Mouse (Mus musculus) lung, embryonic 14.5 days (tissue): ENCODE results near the gene Zfp871. TPM values are rescaled to one million over a fixed set of nuclear protein-coding genes. Genes with fewer than 3 reads are reported as not detected.
A peak's percentile ranks its signal among the peaks of the same experiment; 100 is the strongest.

Experiments used
- ATAC-seq: fragments of 200-750 bp; cut with Nextera tagmentation; 2 replicates; pipeline ENCODE4 v1.8.0; 2017; ENCODE audit warnings: mild to moderate bottlenecking, moderate TSS enrichment, moderate library complexity; ENCODE audit not compliant: insufficient read depth
- DNase-seq: peaks from one replicate; pipeline ENCODE4 v3.0.0-alpha.2; 2015
- H3K27ac ChIP-seq: fragments of 300-500 bp; sonication (generic); 2 replicates; pipeline ENCODE4 v1.5.1; 2014; ENCODE audit warnings: low read depth, mild to moderate bottlenecking, moderate library complexity
- H3K27me3 ChIP-seq: fragments of 300-500 bp; sonication (generic); 2 replicates; pipeline ENCODE4 v1.6.1; 2014; ENCODE audit warnings: low read length, control low read depth; ENCODE audit not compliant: insufficient read depth
- H3K36me3 ChIP-seq: fragments of 300-500 bp; sonication (generic); 2 replicates; pipeline ENCODE4 v1.6.1; 2014; ENCODE audit warnings: control low read depth; ENCODE audit not compliant: insufficient read depth
- H3K4me1 ChIP-seq: fragments of 300-500 bp; sonication (generic); 2 replicates; pipeline ENCODE4 v1.6.1; 2014; ENCODE audit warnings: antibody characterized with exemption, control low read depth; ENCODE audit not compliant: insufficient read depth
- H3K4me2 ChIP-seq: fragments of 300-500 bp; sonication (generic); 2 replicates; pipeline ENCODE4 v1.6.1; 2014; ENCODE audit warnings: mild to moderate bottlenecking
- H3K4me3 ChIP-seq: fragments of 300-500 bp; sonication (generic); 2 replicates; pipeline ENCODE4 v1.5.1; 2014; ENCODE audit warnings: low read depth, low read length
- H3K9ac ChIP-seq: fragments of 300-500 bp; sonication (generic); 2 replicates; pipeline ENCODE4 v1.6.1; 2014
- H3K9me3 ChIP-seq: fragments of 300-500 bp; sonication (generic); 2 replicates; pipeline ENCODE4 v1.6.1; 2016; ENCODE audit warnings: low read depth, low read length, control low read depth
- CTCF ChIP-seq: IDR thresholded peaks from 2 replicates; pipeline ENCODE4 v1.5.1; 2016; ENCODE audit warnings: antibody characterized with exemption, low read depth
- WGBS: fragments of 180-500 bp; shearing (Covaris S2); extraction: QIAGEN DNeasy Blood & Tissue Kit; methylation state at CpG from one replicate; pipeline ENCODE4 v1.1.7; 2014; 5-methylcytosine and 5-hydroxymethylcytosine counted together
- polyA plus RNA-seq: library from polyadenylated mRNA; unstranded; fragments of >200 nt; fragmentation: Nextera tagmentation; extraction: Ambion mirVana; gene quantifications from 2 replicates; pipeline ENCODE4 v1.2.1, GENCODE M21; 2014

The Zfp871 gene
- polyA plus RNA-seq, 1 experiment from 2014 or later = 58.6 TPM

DNA sequence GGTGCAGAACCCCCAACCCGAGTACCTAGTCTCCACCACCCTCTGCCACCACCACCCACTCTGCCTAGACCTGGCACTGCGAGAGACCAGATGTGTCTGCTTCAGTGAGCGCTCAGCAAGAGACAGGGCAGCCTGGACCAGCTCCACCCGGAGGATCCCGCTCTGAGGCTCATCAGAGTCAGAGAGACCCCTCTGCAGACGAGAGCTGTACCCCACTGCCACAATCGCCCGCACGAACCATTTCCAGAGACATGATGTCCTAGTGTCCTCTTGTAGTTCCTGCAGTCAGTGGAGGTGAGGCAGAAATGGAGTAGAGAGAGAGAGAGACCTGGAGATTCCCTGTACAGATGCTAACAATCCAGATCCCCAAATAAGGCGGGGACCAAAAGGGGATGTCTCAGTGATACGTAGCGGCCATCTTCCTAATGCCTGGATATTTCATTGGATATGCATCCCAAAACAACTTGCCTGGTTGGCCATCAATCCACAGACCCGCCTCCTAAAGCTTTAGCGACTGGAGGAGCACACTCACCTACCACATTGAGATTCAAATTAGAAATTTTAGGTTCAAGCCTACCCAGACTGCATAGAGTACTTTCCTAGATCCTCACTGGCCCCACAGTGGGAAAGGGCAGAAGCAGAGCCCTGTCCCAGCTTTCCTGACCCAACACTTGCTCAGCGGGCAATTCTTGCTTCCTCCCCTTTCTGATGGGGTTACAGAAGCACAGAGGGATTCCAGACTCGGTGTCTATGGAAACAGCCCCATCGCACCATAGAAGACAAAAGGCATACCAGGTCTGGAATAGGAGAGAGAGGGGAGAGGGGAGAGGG is 21.7 kb upstream of the Zfp871 start, which contains the start of gene Zfp811:
Zfp811 (minus strand) TSS at position 388 of the 831 bp plus-strand sequence.
- peak within 1 kb of the TSS; percentile 42; the same call in 1 of the 2 replicates for H3K27ac ChIP-seq

DNA sequence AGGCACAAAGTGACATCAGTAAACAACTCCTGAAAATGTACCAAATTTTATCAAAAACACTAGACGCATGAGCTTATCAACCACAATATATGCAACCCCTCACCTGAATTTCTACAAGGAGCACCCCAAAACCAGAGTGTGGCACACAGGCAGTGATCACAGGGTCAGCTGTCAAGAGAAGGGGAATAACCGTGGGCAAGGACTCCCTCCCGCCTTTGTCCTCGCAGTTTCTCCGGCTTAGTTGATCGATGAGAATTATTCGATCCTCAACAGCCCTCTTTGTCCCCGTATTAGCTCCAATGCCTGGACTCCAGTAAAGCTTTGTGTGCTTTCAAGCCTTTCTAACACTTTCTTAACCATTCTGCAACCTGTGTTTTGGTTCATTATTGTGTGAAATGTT is 20.8 kb upstream of the Zfp871 start:
- no peak for ATAC-seq
- 8% methylated on average over 8 of the region's 8 CpGs for WGBS
- peak overlapping the region; percentile 56 for H3K9ac ChIP-seq

More for the DNA sequence above, 21.7 kb upstream of the Zfp871 start, which contains the start of gene Zfp811:
- H3K27me3 ChIP-seq = no peaks in the 10 kb centered on the region
- no peak for TF ChIP-seq CTCF
- H3K4me2 ChIP-seq = peak within 1 kb of the TSS; percentile 65
- peak within 1 kb of the TSS; percentile 49 for H3K4me3 ChIP-seq
- H3K9ac ChIP-seq = peak within 1 kb of the TSS; percentile 56
- H3K4me1 ChIP-seq = no peaks in the 10 kb centered on the region
- DNase-seq (peak; percentile 82), ATAC-seq (peak; percentile 94)
- no peaks in the 10 kb centered on the region for H3K36me3 ChIP-seq
- WGBS = under 1% methylated on average over 17 of the region's 17 CpGs
- H3K9me3 ChIP-seq = no peaks in the 10 kb centered on the region

GRCm38 (mm10) chr17:32789244-32789643 is 1.2 kb upstream of the Zfp871 start:
- Histone ChIP-seq H3K27me3 (no peaks in the 10 kb centered on the region), H3K27ac (no peak overlapping the region), H3K4me1 (no peaks in the 10 kb centered on the region), H3K9me3 (no peaks in the 10 kb centered on the region), H3K4me2 (peak overlapping the region; percentile 64), H3K36me3 (peaks cover 20% of the 10 kb centered on the region), H3K9ac (no peak overlapping the region), H3K4me3 (peak overlapping the region; percentile 80; the same call in 1 of the 2 replicates)
- 76% methylated on average over 8 of the region's 8 CpGs for whole genome bisulfite sequencing
- no peak for DNase-seq
- ATAC-seq = no peak
- TF ChIP-seq CTCF = no peak

More for the DNA sequence above, 20.8 kb upstream of the Zfp871 start:
- Histone ChIP-seq H3K36me3 (no peaks in the 10 kb centered on the region), H3K27ac (no peak overlapping the region), H3K27me3 (no peaks in the 10 kb centered on the region), H3K4me3 (peak overlapping the region; percentile 49), H3K9me3 (no peaks in the 10 kb centered on the region), H3K4me1 (no peaks in the 10 kb centered on the region), H3K4me2 (peak overlapping the region; percentile 65)
- no peak for DNase-seq
- TF ChIP-seq CTCF = no peak

DNA sequence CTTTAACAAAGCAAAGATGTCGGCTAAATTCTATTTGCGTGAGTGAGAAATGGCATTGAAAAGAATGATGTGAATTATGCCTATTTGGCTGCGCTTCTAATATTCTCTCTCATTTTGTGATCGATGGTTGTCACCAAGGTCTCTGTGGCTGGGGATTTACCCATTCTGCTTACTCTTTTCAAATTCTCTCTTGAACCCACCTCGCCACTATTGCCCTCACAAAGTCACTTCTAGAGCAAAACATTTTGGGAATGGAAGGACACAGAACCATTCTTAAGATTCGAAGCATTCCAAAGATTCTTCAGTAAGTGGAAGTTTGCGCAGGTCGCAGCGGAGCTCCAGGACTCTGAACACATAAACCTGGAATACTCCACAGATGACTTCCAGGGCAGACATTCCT is 489 bp upstream of the Zfp871 start:
- ATAC-seq (no peak), DNase-seq (no peak)
- peak overlapping the region; percentile 80 for H3K4me3 ChIP-seq
- H3K4me2 ChIP-seq = peak overlapping the region; percentile 64
- peaks cover 26% of the 10 kb centered on the region for H3K36me3 ChIP-seq
- H3K27ac ChIP-seq = peak overlapping the region; percentile 26; the same call in 1 of the 2 replicates
- whole genome bisulfite sequencing = 3% methylated on average over 9 of the region's 9 CpGs
- H3K4me1 ChIP-seq = no peaks in the 10 kb centered on the region
- H3K9ac ChIP-seq = peak overlapping the region; percentile 92
- TF ChIP-seq CTCF = no peak
- no peaks in the 10 kb centered on the region for H3K27me3 ChIP-seq
- no peaks in the 10 kb centered on the region for H3K9me3 ChIP-seq

DNA sequence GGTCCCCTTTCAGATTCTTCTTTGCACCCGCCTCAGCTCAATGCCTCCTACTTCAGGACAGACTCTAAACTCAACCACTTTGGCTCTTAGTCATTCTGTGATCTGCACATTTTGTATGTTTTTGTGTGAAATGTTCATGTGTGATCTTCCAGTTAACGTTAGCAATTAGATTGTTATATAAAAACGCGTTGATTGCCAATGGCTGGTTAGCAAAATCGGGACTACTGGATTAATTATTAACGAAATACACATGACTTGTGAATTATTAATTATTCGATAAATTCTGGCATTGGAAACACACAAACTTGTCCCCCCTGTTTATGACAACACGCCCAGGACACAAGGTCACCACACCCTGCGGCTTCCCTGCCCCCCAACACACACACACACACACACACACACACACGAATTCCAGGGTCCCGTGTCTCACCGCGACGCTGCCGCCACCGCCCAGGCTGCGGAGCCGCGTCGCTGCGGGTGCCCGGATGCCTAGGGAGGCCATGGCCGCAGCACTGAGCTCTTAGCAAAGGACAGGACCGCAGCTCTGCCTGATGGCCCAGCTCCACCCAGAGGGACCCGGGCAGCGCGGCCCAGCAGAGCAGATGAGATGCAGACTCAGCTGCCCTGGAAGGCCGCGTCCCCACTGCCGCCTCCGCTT is 522 bp downstream of the Zfp871 start:
- peak overlapping the region; percentile 69 for H3K4me2 ChIP-seq
- peak; percentile 50 for DNase-seq

GRCm38 (mm10) chr17:32786944-32787343 is 1.1 kb downstream of the Zfp871 start:
- TF ChIP-seq CTCF = no peak
- Histone ChIP-seq H3K4me3 (peak overlapping the region; percentile 80), H3K9ac (peak overlapping the region; percentile 92), H3K27me3 (no peaks in the 10 kb centered on the region), H3K36me3 (peaks cover 32% of the 10 kb centered on the region), H3K27ac (no peak overlapping the region), H3K4me1 (no peaks in the 10 kb centered on the region), H3K4me2 (peak overlapping the region; percentile 69), H3K9me3 (no peaks in the 10 kb centered on the region)
- WGBS = 69% methylated on average over 6 of the region's 6 CpGs
- DNase-seq (no peak), ATAC-seq (no peak)

More for the DNA sequence above, 522 bp downstream of the Zfp871 start:
- peak overlapping the region; percentile 80 for H3K4me3 ChIP-seq
- H3K36me3 ChIP-seq = peaks cover 32% of the 10 kb centered on the region
- WGBS = under 1% methylated on average over 31 of the region's 31 CpGs
- no peak for TF ChIP-seq CTCF
- H3K4me1 ChIP-seq = no peaks in the 10 kb centered on the region
- H3K9ac ChIP-seq = peak overlapping the region; percentile 92
- H3K9me3 ChIP-seq = no peaks in the 10 kb centered on the region
- ATAC-seq = peak; percentile 89
- H3K27me3 ChIP-seq = no peaks in the 10 kb centered on the region
- peak overlapping the region; percentile 95 for H3K27ac ChIP-seq

DNA sequence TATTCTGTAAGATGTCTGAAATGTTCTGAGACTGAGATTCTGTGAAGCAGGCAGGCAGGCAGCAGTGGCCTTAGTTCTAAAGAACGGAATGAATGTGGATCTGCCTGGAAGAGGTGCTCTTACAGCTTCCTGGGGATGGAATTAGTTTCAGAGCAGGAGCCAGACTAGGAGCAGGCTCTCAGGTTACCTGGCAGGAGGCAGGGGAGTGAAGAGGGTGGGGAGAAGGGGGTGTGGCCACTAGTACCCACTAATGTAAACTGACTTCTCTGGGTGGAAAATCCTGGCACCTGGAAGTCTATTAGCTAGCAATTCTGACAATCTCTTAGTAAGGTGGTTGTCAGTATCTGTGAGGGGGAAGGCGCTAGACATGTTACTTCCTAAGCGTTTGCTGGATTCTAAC is 2.4 kb downstream of the Zfp871 start:
- TF ChIP-seq CTCF = no peak
- no peak for DNase-seq
- Histone ChIP-seq H3K27me3 (no peaks in the 10 kb centered on the region), H3K9ac (no peak overlapping the region), H3K4me2 (no peak overlapping the region), H3K27ac (no peak overlapping the region), H3K4me3 (no peak overlapping the region), H3K4me1 (no peaks in the 10 kb centered on the region), H3K36me3 (peaks cover 32% of the 10 kb centered on the region), H3K9me3 (no peaks in the 10 kb centered on the region)
- WGBS = 77% methylated on average over 3 of the region's 3 CpGs
- no peak for ATAC-seq
